In genomic region chr13:20109987-20110680, GRCm38 (mm10) we compare ENCODE assay signal across 30 mouse cellular contexts. TPM values are rescaled to one million over a fixed set of nuclear protein-coding genes. Genes with fewer than 3 reads are reported as not detected.
A peak's percentile ranks its signal among the peaks of the same experiment; 100 is the strongest.
DNase-seq lines count a peak whose midpoint lies in the region; ATAC-seq and TF ChIP-seq lines count a peak whose summit lies in the region.
"Had no signal": no experiment of that assay in that cellular context is flagged by ENCODE, and none has a peak within 500 bp of the region (broad histone marks: within the 10 kb centered on the region; RNA-seq: fewer than 3 reads in every experiment).

No protein-coding gene starts in this region.

- DNase-seq in forebrain, embryonic 10.5 days (ENCODE audit: extremely low spot score, low spot score) = no peak
- no peak for DNase-seq in lung, adult 2 months
- DNase-seq in thymus, postnatal 4 days = no peak
- no peak for DNase-seq in frontal cortex, postnatal 25 days (ENCODE audit: low spot score in 2 of 2)
- DNase-seq: adrenal gland, postnatal 14 days; cerebellum, adult 2 months; cerebellum, postnatal 14 days; heart, postnatal 14 days; kidney, adult 11 months; kidney, postnatal 14 days; layer of hippocampus, adult 9-11 months; lung, postnatal 4 days; right cerebral cortex, postnatal 25 days had no signal

- peaks cover 97% of the 10 kb centered on the region for H3K79me2 ChIP-seq in macrophage (ENCODE audit: inconsistent target)

- peak; percentile 69; the same call in 1 of the 2 replicates for ATAC-seq in forebrain, embryonic 12.5 days (ENCODE audit: low FRiP score)
- ATAC-seq in lung, embryonic 16.5 days (ENCODE audit: low read depth) = 0 out of 2 replicates have a peak, but pooled peaks have one; percentile 26
- ATAC-seq in erythroblast, adult 5-6 weeks (replicated peaks; ENCODE audit: low FRiP score, poor library complexity, severe bottlenecking) = 0 out of 2 replicates have a peak, but pooled peaks have one; percentile 53
- ATAC-seq: inflammation-experienced regulatory T-cells, adult 6 months; Patski had no signal

- H3K9ac ChIP-seq in forebrain, embryonic 12.5 days = no peak overlapping the region
- no peak overlapping the region for H3K9ac ChIP-seq in lung, embryonic 16.5 days (ENCODE audit: low read length)
- H3K9ac ChIP-seq: embryonic facial prominence, embryonic 15.5 days; hindbrain, embryonic 15.5 days; limb, embryonic 15.5 days; liver, embryonic 14.5 days; lung, embryonic 15.5 days; stomach, embryonic 15.5 days had no signal

- no peaks in the 10 kb centered on the region for H3K9me3 ChIP-seq in forebrain, embryonic 12.5 days
- H3K9me3 ChIP-seq in forebrain, embryonic 10.5 days = no peaks in the 10 kb centered on the region
- H3K9me3 ChIP-seq in lung, embryonic 16.5 days (ENCODE audit: control insufficient read depth, low read length) = no peaks in the 10 kb centered on the region
- H3K9me3 ChIP-seq: embryonic facial prominence, embryonic 10.5 days; embryonic facial prominence, embryonic 15.5 days; G1E; hindbrain, embryonic 10.5 days; hindbrain, embryonic 15.5 days; limb, embryonic 10.5 days; limb, embryonic 15.5 days; lung, embryonic 15.5 days; midbrain, embryonic 10.5 days; stomach, embryonic 15.5 days had no signal

- peaks cover 60% of the 10 kb centered on the region for H3K27me3 ChIP-seq in forebrain, embryonic 12.5 days
- H3K27me3 ChIP-seq in forebrain, embryonic 10.5 days (ENCODE audit: poor library complexity, severe bottlenecking) = peaks cover 16% of the 10 kb centered on the region; the same call in 1 of the 2 replicates
- no peaks in the 10 kb centered on the region for H3K27me3 ChIP-seq in lung, embryonic 16.5 days (ENCODE audit: control insufficient read depth, insufficient read depth, low read depth, low read length)
- H3K27me3 ChIP-seq: embryonic facial prominence, embryonic 15.5 days; hindbrain, embryonic 15.5 days; limb, embryonic 15.5 days; lung, embryonic 15.5 days; Patski; stomach, embryonic 15.5 days had no signal

- H3K4me3 ChIP-seq in forebrain, embryonic 12.5 days (replicated peaks) = no peak overlapping the region
- no peak overlapping the region for H3K4me3 ChIP-seq in forebrain, embryonic 10.5 days
- H3K4me3 ChIP-seq in lung, embryonic 16.5 days (ENCODE audit: low read length) = no peak overlapping the region
- H3K4me3 ChIP-seq in lung, adult 2 months (replicated peaks; ENCODE audit: extremely low read depth, low read depth, low read length) = no peak overlapping the region
- no peak overlapping the region for H3K4me3 ChIP-seq in macrophage (ENCODE audit: inconsistent target)
- H3K4me3 ChIP-seq: embryonic facial prominence, embryonic 10.5 days; embryonic facial prominence, embryonic 15.5 days; hindbrain, embryonic 10.5 days; hindbrain, embryonic 15.5 days; limb, embryonic 10.5 days; limb, embryonic 15.5 days; lung, embryonic 15.5 days; midbrain, embryonic 10.5 days; stomach, embryonic 15.5 days had no signal

- no peak overlapping the region for H3K4me2 ChIP-seq in forebrain, embryonic 12.5 days
- H3K4me2 ChIP-seq in lung, embryonic 16.5 days (ENCODE audit: low read depth, low read length) = no peak overlapping the region
- H3K4me2 ChIP-seq: embryonic facial prominence, embryonic 15.5 days; hindbrain, embryonic 15.5 days; limb, embryonic 15.5 days; lung, embryonic 15.5 days; stomach, embryonic 15.5 days had no signal

- H3K27ac ChIP-seq in forebrain, embryonic 12.5 days = peak overlapping the region; percentile 33; the same call in 1 of the 2 replicates
- no peak overlapping the region for H3K27ac ChIP-seq in forebrain, embryonic 10.5 days
- peak overlapping the region; percentile 42; the same call in 1 of the 2 replicates for H3K27ac ChIP-seq in lung, embryonic 16.5 days (ENCODE audit: low read length)
- H3K27ac ChIP-seq in macrophage = peak overlapping the region; percentile 73
- H3K27ac ChIP-seq: embryonic facial prominence, embryonic 10.5 days; embryonic facial prominence, embryonic 15.5 days; hindbrain, embryonic 10.5 days; hindbrain, embryonic 15.5 days; limb, embryonic 10.5 days; limb, embryonic 15.5 days; liver, embryonic 14.5 days; lung, embryonic 15.5 days; midbrain, embryonic 10.5 days; stomach, embryonic 15.5 days had no signal

- TF ChIP-seq CTCF in lung, adult 2 months (IDR thresholded peaks at IDR 0.05; ENCODE audit: insufficient read depth, low read length) = no peak

- peaks cover 9% of the 10 kb centered on the region; the same call in 1 of the 2 replicates for H3K4me1 ChIP-seq in forebrain, embryonic 12.5 days
- H3K4me1 ChIP-seq in forebrain, embryonic 10.5 days = peaks cover 9% of the 10 kb centered on the region
- H3K4me1 ChIP-seq in lung, embryonic 16.5 days (replicated peaks; ENCODE audit: control insufficient read depth, insufficient read depth, low read length) = peaks cover 50% of the 10 kb centered on the region
- peaks cover 12% of the 10 kb centered on the region for H3K4me1 ChIP-seq in lung, adult 2 months (ENCODE audit: control insufficient read depth, insufficient read depth, low read length)
- H3K4me1 ChIP-seq: hindbrain, embryonic 15.5 days had no signal

- 61% methylated on average over 11 of the region's 11 CpGs for WGBS in forebrain, embryonic 12.5 days
- WGBS in forebrain, embryonic 10.5 days = 80% methylated on average over 11 of the region's 11 CpGs
- WGBS in lung, embryonic 16.5 days = 40% methylated on average over 11 of the region's 11 CpGs
- WGBS in lung, adult 2 months = 65% methylated on average over 11 of the region's 11 CpGs
- 92% methylated on average over 11 of the region's 11 CpGs for WGBS in macrophage (ENCODE audit: missing documents)

- no peak for TF ChIP-seq POLR2A in lung, adult 2 months (IDR thresholded peaks at IDR 0.05; ENCODE audit: borderline replicate concordance, extremely low read depth, low read depth, low read length)

- no peaks in the 10 kb centered on the region for H3K36me3 ChIP-seq in forebrain, embryonic 12.5 days (replicated peaks)
- no peaks in the 10 kb centered on the region for H3K36me3 ChIP-seq in forebrain, embryonic 10.5 days (replicated peaks)
- no peaks in the 10 kb centered on the region for H3K36me3 ChIP-seq in lung, embryonic 16.5 days (ENCODE audit: control insufficient read depth, insufficient read depth, low read length)
- H3K36me3 ChIP-seq in macrophage (ENCODE audit: inconsistent target) = no peaks in the 10 kb centered on the region
- H3K36me3 ChIP-seq: embryonic facial prominence, embryonic 10.5 days; embryonic facial prominence, embryonic 15.5 days; G1E; hindbrain, embryonic 10.5 days; hindbrain, embryonic 15.5 days; limb, embryonic 10.5 days; limb, embryonic 15.5 days; lung, embryonic 15.5 days; midbrain, embryonic 10.5 days; stomach, embryonic 15.5 days had no signal

RNA-seq across cellular contexts. Expression of gene Elmo1, which starts 19.7 kb away (rescaled TPM):
- 17.8 and 22.8 TPM in 2 replicates for polyA plus RNA-seq in forebrain, embryonic 12.5 days (2016; fragmentation: Nextera tagmentation; extraction: Ambion mirVana)
- 8.9 and 9.4 TPM in 2 replicates for polyA plus RNA-seq in forebrain, embryonic 10.5 days (2016; fragmentation: Nextera tagmentation; extraction: Ambion mirVana)
- polyA plus RNA-seq in lung, embryonic 16.5 days (2015; fragmentation: Nextera tagmentation; extraction: Ambion mirVana) = 43.9 and 44.3 TPM in 2 replicates
- 24.2 and 28.3 TPM in 2 replicates for polyA plus RNA-seq in lung, adult 2 months (2012; rRNA removed)
- 15.0 and 21.9 TPM in 2 replicates for total RNA-seq in erythroblast, adult 5-6 weeks (2015; ENCODE audit: low replicate concordance)
- total RNA-seq in erythroblast, adult 5-6 weeks (2017; ENCODE audit: low replicate concordance) = 7.0 and 8.3 TPM in 2 replicates
- total RNA-seq in macrophage (2018; cell fraction: chromatin; rRNA removed) = 100 to 1,000 TPM; 288 to 518 (median 336) TPM
- total RNA-seq in macrophage (2018; cell fraction: cytosol; rRNA removed) = 10 to 100 TPM; 26.3 to 39.5 (median 30.3) TPM
- total RNA-seq in macrophage (2018; cell fraction: nucleus; rRNA removed) = 100 to 1,000 TPM in 22 of 26 experiments, 10 to 100 TPM in 4; 95.7 to 372 (median 152) TPM
- polyA plus RNA-seq in macrophage (2018) = 20.9 to 48.4 TPM (median 31.3 TPM) in 3 replicates
- polyA plus RNA-seq: G1E had no signal
